Mouse (Mus musculus) limb, embryonic 14.5 days (tissue): ENCODE results near the gene Fam20c. TPM values are rescaled to one million over a fixed set of nuclear protein-coding genes. Genes with fewer than 3 reads are reported as not detected.

ENCODE experiments used
- ATAC-seq: fragments of 200-750 bp; cut with Nextera tagmentation; 2 replicates; pipeline ENCODE4 v1.8.0; 2017; ENCODE audit warnings: low read depth, moderate number of reproducible peaks, moderate TSS enrichment; ENCODE audit not compliant: low FRiP score
- DNase-seq: peaks from one replicate; pipeline ENCODE4 v3.0.0-alpha.2; 2015; ENCODE audit warnings: low spot score
- H3K27ac ChIP-seq: fragments of 300-500 bp; sonication (generic); replicated peaks from 2 replicates; pipeline ENCODE4 v1.5.1; 2014; ENCODE audit warnings: low read depth, mild to moderate bottlenecking, low read length, moderate library complexity, mixed read lengths
- H3K27me3 ChIP-seq: fragments of 300-500 bp; sonication (generic); 2 replicates; pipeline ENCODE4 v1.6.1; 2014; ENCODE audit warnings: low read length, mixed read lengths; ENCODE audit not compliant: control insufficient read depth, insufficient read depth
- H3K36me3 ChIP-seq: fragments of 300-500 bp; sonication (generic); 2 replicates; pipeline ENCODE4 v1.6.1; 2014; ENCODE audit warnings: mild to moderate bottlenecking, low read length, moderate library complexity, mixed read lengths; ENCODE audit not compliant: control insufficient read depth, insufficient read depth
- H3K4me1 ChIP-seq: fragments of 300-500 bp; sonication (generic); 2 replicates; pipeline ENCODE4 v1.6.1; 2014; ENCODE audit warnings: antibody characterized with exemption, low read length, mixed read lengths; ENCODE audit not compliant: control insufficient read depth, insufficient read depth
- H3K4me2 ChIP-seq: fragments of 300-500 bp; sonication (generic); replicated peaks from 2 replicates; pipeline ENCODE4 v1.6.1; 2014; ENCODE audit warnings: low read depth, mild to moderate bottlenecking, low read length, moderate library complexity; ENCODE audit not compliant: severe bottlenecking
- H3K4me3 ChIP-seq: fragments of 300-500 bp; sonication (generic); replicated peaks from 2 replicates; pipeline ENCODE4 v1.5.1; 2014; ENCODE audit warnings: low read length
- H3K9ac ChIP-seq: fragments of 300-500 bp; sonication (generic); 2 replicates; pipeline ENCODE4 v1.6.1; 2014; ENCODE audit warnings: mild to moderate bottlenecking, low read depth, low read length, moderate library complexity; ENCODE audit not compliant: severe bottlenecking
- H3K9me3 ChIP-seq: fragments of 300-500 bp; sonication (generic); 2 replicates; pipeline ENCODE4 v1.6.1; 2016; ENCODE audit warnings: low read length; ENCODE audit not compliant: control insufficient read depth
- POLR2A ChIP-seq: fragments of 200-500 bp; IDR thresholded peaks from 2 replicates; pipeline ENCODE4 v1.8.0; 2012; ENCODE audit warnings: inconsistent platforms, mild to moderate bottlenecking, moderate library complexity, borderline replicate concordance; ENCODE audit not compliant: insufficient read depth, insufficient read length; ENCODE audit errors: extremely low read depth
- WGBS: fragments of 180-500 bp; shearing (Covaris S2); extraction: QIAGEN DNeasy Blood & Tissue Kit; methylation state at CpG from one replicate; pipeline ENCODE4 v1.1.7; 2014; 5-methylcytosine and 5-hydroxymethylcytosine counted together
- polyA plus RNA-seq, 2 experiments: library from polyadenylated mRNA; depleted of rRNA in 1 of 2; stranded (reverse) in 1 of 2; unstranded in 1 of 2; fragments of >200 nt; fragmentation: Nextera tagmentation in 1 of 2; extraction: Ambion mirVana in 1 of 2; gene quantifications; 2 replicates each; pipeline versions ENCODE4 v1.2.1 to v1.2.3; 2012 to 2014

Gene Fam20c
- polyA plus RNA-seq, 2 experiments, result 10.6 to 10.9 TPM

DNA sequence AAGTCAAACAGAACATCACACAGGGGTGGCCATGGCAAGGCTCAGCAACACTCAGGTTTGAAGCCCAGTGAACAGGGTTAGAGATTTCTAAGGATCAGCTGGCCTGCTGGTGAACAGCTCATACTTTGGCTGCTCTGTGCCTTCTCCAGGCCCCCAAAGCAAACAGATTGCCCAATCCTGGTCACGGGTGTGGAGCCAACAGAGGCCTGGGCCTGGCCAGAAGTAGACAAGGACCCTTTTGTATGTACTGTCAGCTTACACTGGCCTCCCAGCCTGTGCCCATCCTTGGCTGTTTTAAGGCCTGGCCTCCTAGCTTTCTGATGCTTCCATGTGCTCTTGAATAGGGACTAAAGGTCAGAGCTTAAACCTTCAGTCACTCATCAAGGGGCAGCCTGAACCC is 22.0 kb downstream of the Fam20c start:
- no peaks in the 10 kb centered on the region for H3K4me1 ChIP-seq
- H3K9ac ChIP-seq, result no peak overlapping the region
- H3K36me3 ChIP-seq, result no peaks in the 10 kb centered on the region
- no peaks in the 10 kb centered on the region for H3K27me3 ChIP-seq
- no peak overlapping the region for H3K4me3 ChIP-seq
- H3K4me2 ChIP-seq, result no peak overlapping the region
- DNase-seq, result no peak
- ATAC-seq, result no peak
- 86% methylated on average over 1 of the region's 1 CpGs for WGBS
- no peaks in the 10 kb centered on the region for H3K9me3 ChIP-seq
- TF ChIP-seq POLR2A, result no peak
- H3K27ac ChIP-seq, result peak overlapping the region; percentile 13; the same call in 1 of the 2 replicates

DNA sequence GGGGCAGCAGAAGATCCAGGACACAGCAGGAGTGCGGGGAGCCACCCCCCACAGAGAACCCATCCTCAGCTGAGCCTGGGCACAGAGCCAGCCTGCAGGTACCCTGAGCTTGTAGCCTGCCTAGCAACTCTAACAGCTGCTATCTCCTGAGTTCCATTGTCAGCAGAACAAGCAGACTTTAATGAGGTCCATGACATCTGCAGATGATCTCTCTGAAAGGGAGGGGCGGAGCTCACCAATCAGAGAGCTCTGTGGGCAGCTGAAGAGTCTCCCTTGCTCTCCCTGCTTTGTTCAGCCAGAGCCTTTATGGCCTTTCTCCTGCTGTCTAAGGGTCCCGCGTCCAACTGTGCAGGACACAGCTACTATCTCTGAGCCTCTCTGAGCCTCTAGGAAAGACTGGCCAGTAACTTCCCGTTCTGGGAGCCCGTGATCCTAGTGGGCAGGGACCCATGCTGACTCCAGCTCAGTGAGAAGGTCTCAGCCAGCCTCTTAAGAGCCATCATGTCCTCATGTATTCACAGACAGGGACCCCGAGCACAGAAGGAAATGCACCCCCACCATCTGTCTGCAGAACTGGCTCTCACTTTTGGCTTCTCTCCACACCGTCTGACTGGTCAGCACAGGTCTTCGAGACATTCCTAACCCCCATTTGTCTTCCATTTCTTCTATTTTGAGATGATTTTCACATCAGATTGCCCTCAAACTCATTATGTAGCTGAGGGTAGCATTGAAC is 24.6 kb downstream of the Fam20c start:
- no peak overlapping the region for H3K4me3 ChIP-seq
- no peak overlapping the region for H3K4me2 ChIP-seq
- no peaks in the 10 kb centered on the region for H3K27me3 ChIP-seq
- peak; percentile 52 for DNase-seq
- H3K9me3 ChIP-seq, result no peaks in the 10 kb centered on the region
- WGBS, result 52% methylated on average over 9 of the region's 9 CpGs
- no peaks in the 10 kb centered on the region for H3K36me3 ChIP-seq
- H3K4me1 ChIP-seq, result no peaks in the 10 kb centered on the region
- no peak for TF ChIP-seq POLR2A
- peak; percentile 66; the same call in 1 of the 2 replicates for ATAC-seq
- H3K27ac ChIP-seq, result no peak overlapping the region
- no peak overlapping the region for H3K9ac ChIP-seq

DNA sequence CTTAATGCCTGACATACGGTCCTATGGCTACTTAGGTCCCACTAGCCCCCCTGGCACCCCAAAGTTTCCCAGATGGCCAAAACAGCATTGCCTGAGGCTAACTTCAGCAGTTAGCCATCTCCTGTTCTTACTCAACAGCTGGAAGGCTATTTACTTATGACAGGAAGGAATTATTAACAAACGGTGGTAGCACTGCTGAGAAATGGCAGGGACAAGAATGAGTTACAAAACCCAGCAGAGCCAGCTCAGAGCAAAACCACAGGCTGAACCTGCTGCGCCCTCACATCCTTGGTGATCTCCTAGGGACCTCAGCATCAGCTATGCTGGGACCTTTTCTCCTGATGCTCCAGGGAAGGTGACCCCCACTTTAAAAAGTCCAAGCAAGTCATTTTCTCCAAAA is 25.3 kb downstream of the Fam20c start:
- no peaks in the 10 kb centered on the region for H3K27me3 ChIP-seq
- H3K36me3 ChIP-seq, result no peaks in the 10 kb centered on the region
- no peak overlapping the region for H3K9ac ChIP-seq
- no peak overlapping the region for H3K27ac ChIP-seq
- 55% methylated on average over 3 of the region's 3 CpGs for WGBS
- H3K4me3 ChIP-seq, result no peak overlapping the region
- ATAC-seq (no peak), DNase-seq (no peak)
- H3K4me2 ChIP-seq, result no peak overlapping the region
- no peaks in the 10 kb centered on the region for H3K4me1 ChIP-seq
- no peaks in the 10 kb centered on the region for H3K9me3 ChIP-seq
- no peak for TF ChIP-seq POLR2A

DNA sequence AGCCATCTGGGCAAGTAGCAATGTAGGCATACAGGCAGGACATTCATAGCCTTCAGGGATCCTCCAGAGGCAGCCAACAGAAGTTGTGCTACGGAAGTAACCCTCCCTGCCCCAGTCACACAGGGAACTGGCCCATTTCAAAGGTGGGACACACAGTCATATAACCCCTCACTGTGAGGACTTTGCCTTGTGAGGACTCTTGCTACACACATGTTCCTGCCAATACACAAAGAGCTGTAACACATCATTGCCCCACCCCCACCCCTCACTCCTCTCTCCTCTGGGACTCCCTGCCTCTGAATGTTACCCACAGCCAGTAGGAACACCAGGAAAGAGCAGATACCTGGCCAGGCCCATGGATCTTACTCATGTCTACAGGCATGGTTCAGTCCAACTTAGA is 28.4 kb downstream of the Fam20c start:
- no peak overlapping the region for H3K4me3 ChIP-seq
- no peak for TF ChIP-seq POLR2A
- no peaks in the 10 kb centered on the region for H3K36me3 ChIP-seq
- ATAC-seq (no peak), DNase-seq (no peak)
- H3K9ac ChIP-seq, result no peak overlapping the region
- 75% methylated on average over 1 of the region's 1 CpGs for WGBS
- H3K27ac ChIP-seq, result no peak overlapping the region
- no peak overlapping the region for H3K4me2 ChIP-seq
- H3K27me3 ChIP-seq, result no peaks in the 10 kb centered on the region
- no peaks in the 10 kb centered on the region for H3K9me3 ChIP-seq
- no peaks in the 10 kb centered on the region for H3K4me1 ChIP-seq

DNA sequence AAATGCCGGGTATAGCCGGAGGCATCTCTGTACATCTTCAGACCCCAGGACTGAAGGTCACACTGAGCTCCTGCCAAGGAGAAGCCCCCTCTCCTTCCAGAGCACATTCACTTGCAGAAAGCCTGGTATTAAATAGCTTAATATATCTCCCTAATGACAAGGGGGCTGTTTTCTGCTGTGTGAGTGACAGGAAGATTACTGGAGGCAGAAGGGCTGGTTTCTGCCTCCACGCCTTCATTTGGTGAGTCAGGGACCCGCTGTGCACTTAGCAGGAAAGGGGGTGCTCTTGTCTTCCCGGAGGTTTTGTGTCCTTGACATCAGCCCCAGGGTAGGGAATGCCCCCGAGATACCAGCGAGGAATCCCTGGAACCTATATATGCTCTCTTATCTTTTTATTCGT is 28.9 kb downstream of the Fam20c start:
- 73% methylated on average over 8 of the region's 8 CpGs for WGBS

DNA sequence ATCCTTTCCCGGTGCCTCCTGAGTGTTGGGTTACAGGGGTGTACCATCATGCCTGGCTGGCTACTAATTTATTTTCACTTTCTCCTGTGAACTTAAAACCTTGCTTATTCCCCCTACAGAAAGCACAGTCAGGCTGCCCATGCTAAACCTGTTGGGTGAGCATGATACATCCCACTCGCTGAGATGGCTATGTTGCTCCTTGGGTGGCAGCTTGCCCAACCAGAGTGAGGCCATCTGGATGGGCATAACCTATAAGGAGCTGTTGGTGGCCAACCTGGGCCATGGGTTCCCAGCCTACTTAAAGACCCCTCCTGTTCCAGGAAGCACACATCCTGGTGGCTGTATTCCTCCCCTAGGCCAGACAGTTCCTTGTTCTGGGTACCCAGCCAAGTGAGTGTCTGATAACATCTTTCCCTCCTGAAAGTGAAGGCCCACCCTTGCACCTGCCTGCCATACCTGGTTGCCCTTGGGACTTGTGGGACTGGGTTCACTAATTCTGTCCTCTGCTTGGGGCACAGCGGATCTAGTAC is 31.7 kb downstream of the Fam20c start:
- WGBS, result 85% methylated on average over 3 of the region's 3 CpGs
- H3K4me3 ChIP-seq, result no peak overlapping the region
- no peak overlapping the region for H3K9ac ChIP-seq
- DNase-seq (no peak), ATAC-seq (no peak)
- no peak for TF ChIP-seq POLR2A
- no peaks in the 10 kb centered on the region for H3K36me3 ChIP-seq
- H3K27ac ChIP-seq, result no peak overlapping the region
- no peaks in the 10 kb centered on the region for H3K27me3 ChIP-seq
- no peak overlapping the region for H3K4me2 ChIP-seq
- H3K9me3 ChIP-seq, result no peaks in the 10 kb centered on the region
- H3K4me1 ChIP-seq, result 0 out of 2 replicates have a peak, but pooled peaks cover 3% of the 10 kb centered on the region

More for the DNA sequence above, 28.9 kb downstream of the Fam20c start:
- Histone ChIP-seq H3K36me3 (no peaks in the 10 kb centered on the region), H3K27me3 (no peaks in the 10 kb centered on the region), H3K27ac (no peak overlapping the region), H3K9ac (no peak overlapping the region), H3K9me3 (no peaks in the 10 kb centered on the region), H3K4me1 (no peaks in the 10 kb centered on the region), H3K4me3 (no peak overlapping the region), H3K4me2 (no peak overlapping the region)
- no peak for ATAC-seq
- no peak for DNase-seq
- TF ChIP-seq POLR2A, result no peak
